Mouse (Mus musculus): ENCODE results near the gene Cnih3. TPM values are rescaled to one million over a fixed set of nuclear protein-coding genes. Genes with fewer than 3 reads are reported as not detected.

Gene Cnih3
- total RNA-seq (2023) = not detected

GRCm38 (mm10) chr1:181352367-181353199 lies at the start of gene Cnih3:
Gene Cnih3 (plus strand): TSS chr1:181352628.

Other genes with a start within 250 kb of the Cnih3 start
- 10 to 100 TPM; 30.5 to 35.8 TPM for gene Nvl, start 208.4 kb upstream of the Cnih3 start, total RNA-seq (2023)
- gene Cnih4, start 207.9 kb upstream of the Cnih3 start, total RNA-seq (2023) = 10 to 100 TPM; 22.7 to 28.5 TPM
- 100 to 1,000 TPM; 266 to 288 TPM for gene Wdr26, start 140.6 kb upstream of the Cnih3 start, total RNA-seq (2023)
- not detected for gene Ccdc121, start 158.8 kb downstream of the Cnih3 start, total RNA-seq (2023)
- not detected for gene Dnah14, start 223.9 kb downstream of the Cnih3 start, total RNA-seq (2023)